Comparison of ENCODE assay signal across 8 mouse cellular contexts in the genomic region with DNA sequence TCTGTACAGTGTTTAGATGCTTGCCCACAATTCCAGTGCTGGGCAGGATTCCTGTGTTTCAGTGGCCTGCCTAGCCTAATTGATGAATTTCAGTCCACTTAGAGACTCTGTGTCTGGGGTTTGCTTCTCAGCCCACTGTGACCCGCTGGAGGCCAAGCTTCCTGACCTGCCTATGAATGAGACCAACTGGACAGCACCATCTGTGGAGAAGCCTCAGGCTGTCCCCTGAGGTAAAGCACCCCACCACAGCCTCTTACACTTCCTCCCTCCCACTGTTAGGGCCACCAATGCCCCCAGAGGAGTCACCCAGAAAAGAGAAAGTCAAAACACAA. TPM values are rescaled to one million over a fixed set of nuclear protein-coding genes. Genes with fewer than 3 reads are reported as not detected.
A peak's percentile ranks its signal among the peaks of the same experiment; 100 is the strongest.
DNase-seq lines count a peak whose midpoint lies in the region; ATAC-seq and TF ChIP-seq lines count a peak whose summit lies in the region.

No protein-coding gene starts in this region.

- WGBS in heart, embryonic 10.5 days, result 33% methylated on average over 1 of the region's 1 CpGs
- WGBS in forebrain, embryonic 13.5 days, result 44% methylated on average over 1 of the region's 1 CpGs
- WGBS in liver, embryonic 13.5 days (ENCODE audit: insufficient replicate concordance), result 11% methylated on average over 1 of the region's 1 CpGs

- no peaks in the 10 kb centered on the region for H3K27me3 ChIP-seq in heart, embryonic 10.5 days (ENCODE audit: insufficient read depth, poor library complexity, severe bottlenecking)
- no peaks in the 10 kb centered on the region for H3K27me3 ChIP-seq in C2C12 (ENCODE audit: control insufficient read depth, insufficient read depth, insufficient read length)
- no peaks in the 10 kb centered on the region for H3K27me3 ChIP-seq in forebrain, embryonic 13.5 days
- no peaks in the 10 kb centered on the region for H3K27me3 ChIP-seq in liver, embryonic 13.5 days

- peak overlapping the region; percentile 90 for H3K27ac ChIP-seq in heart, embryonic 10.5 days
- no peak overlapping the region for H3K27ac ChIP-seq in forebrain, embryonic 13.5 days
- peak overlapping the region; percentile 100 for H3K27ac ChIP-seq in liver, embryonic 13.5 days

- H3K36me3 ChIP-seq in heart, embryonic 10.5 days, result no peaks in the 10 kb centered on the region
- H3K36me3 ChIP-seq in C2C12 (ENCODE audit: control insufficient read depth, insufficient read depth), result no peaks in the 10 kb centered on the region
- no peaks in the 10 kb centered on the region for H3K36me3 ChIP-seq in forebrain, embryonic 13.5 days (ENCODE audit: poor library complexity, severe bottlenecking)
- no peaks in the 10 kb centered on the region for H3K36me3 ChIP-seq in liver, embryonic 13.5 days

- H3K4me2 ChIP-seq in forebrain, embryonic 13.5 days, result peak overlapping the region; percentile 56
- H3K4me2 ChIP-seq in liver, embryonic 13.5 days, result peak overlapping the region; percentile 81

- peak overlapping the region; percentile 37 for H3ac ChIP-seq in C2C12 (ENCODE audit: control insufficient read depth, insufficient read length, low read depth)

- no peak for DNase-seq in heart, embryonic 10.5 days (ENCODE audit: low spot score)
- no peak for DNase-seq in heart, adult 11 months
- DNase-seq in liver, embryonic 13.5 days, result no peak
- no peak for DNase-seq in urinary bladder, adult 2 months (ENCODE audit: low spot score)
- DNase-seq in adrenal gland, postnatal 25 days, result no peak
- no peak for DNase-seq in cerebellum, postnatal 36 days

- H3K4me3 ChIP-seq in heart, embryonic 10.5 days, result peak overlapping the region; percentile 60
- peak overlapping the region; percentile 14 for H3K4me3 ChIP-seq in C2C12 (ENCODE audit: insufficient read depth, poor library complexity, severe bottlenecking)
- peak overlapping the region; percentile 18; the same call in 1 of the 2 replicates for H3K4me3 ChIP-seq in forebrain, embryonic 13.5 days
- H3K4me3 ChIP-seq in liver, embryonic 13.5 days (replicated peaks), result peak overlapping the region; percentile 52

- no peaks in the 10 kb centered on the region for H3K79me2 ChIP-seq in C2C12 (ENCODE audit: control insufficient read depth, insufficient read depth)

- peaks cover 20% of the 10 kb centered on the region for H3K4me1 ChIP-seq in heart, embryonic 10.5 days
- H3K4me1 ChIP-seq in forebrain, embryonic 13.5 days, result peaks cover 9% of the 10 kb centered on the region
- peaks cover 57% of the 10 kb centered on the region for H3K4me1 ChIP-seq in liver, embryonic 13.5 days (replicated peaks)

- H3K79me3 ChIP-seq in C2C12 (ENCODE audit: low read depth), result no peaks in the 10 kb centered on the region

- no peak for TF ChIP-seq CTCF in C2C12 (IDR thresholded peaks at IDR 0.05; ENCODE audit: control insufficient read depth, insufficient read depth, insufficient read length)

- no peaks in the 10 kb centered on the region for H3K9me3 ChIP-seq in heart, embryonic 10.5 days
- no peaks in the 10 kb centered on the region; the same call in 1 of the 2 replicates for H3K9me3 ChIP-seq in forebrain, embryonic 13.5 days (replicated peaks)
- peaks cover 10% of the 10 kb centered on the region; the same call in 1 of the 2 replicates for H3K9me3 ChIP-seq in liver, embryonic 13.5 days (replicated peaks)

- no peak; the same call in 1 of the 2 replicates for ATAC-seq in forebrain, embryonic 13.5 days
- 0 out of 2 replicates have a peak, but pooled peaks have one; percentile 0 for ATAC-seq in liver, embryonic 13.5 days (ENCODE audit: low read depth)

- H3K9ac ChIP-seq in forebrain, embryonic 13.5 days, result peak overlapping the region; percentile 28
- H3K9ac ChIP-seq in liver, embryonic 13.5 days, result peak overlapping the region; percentile 74

TF ChIP-seq in C2C12, 6 proteins besides CTCF, POLR2A, EP300 and RAD21:
- TF ChIP-seq FOSL1 (IDR thresholded peaks at IDR 0.05; ENCODE audit: insufficient read depth, low read length, poor library complexity, severe bottlenecking) (no peak), MYOG (IDR thresholded peaks at IDR 0.05; ENCODE audit: control insufficient read depth, extremely low read depth, insufficient read length) (no peak), USF1 (IDR thresholded peaks at IDR 0.05; ENCODE audit: low read depth) (no peak), CEBPB (IDR thresholded peaks at IDR 0.05; ENCODE audit: low read depth) (no peak), MAX (IDR thresholded peaks at IDR 0.05) (no peak), MYOD1 (IDR thresholded peaks at IDR 0.05; ENCODE audit: control insufficient read depth, insufficient read length, low read depth) (no peak)

RNA-seq across cellular contexts. Expression of gene Hsf2bp, which starts 54.8 kb away (rescaled TPM):
- 0.57 and 0.62 TPM in 2 replicates for polyA plus RNA-seq in heart, embryonic 10.5 days (2016; fragmentation: Nextera tagmentation; extraction: Ambion mirVana)
- 1.1 TPM for polyA plus RNA-seq in C2C12 (2012; fragmentation: generic; extraction: Trizol)
- polyA plus RNA-seq in forebrain, embryonic 13.5 days (2015; fragmentation: Nextera tagmentation; extraction: Ambion mirVana), result 0.43 TPM in 2 replicates
- 0.15 and 0.25 TPM in 2 replicates for polyA plus RNA-seq in liver, embryonic 13.5 days (2015; fragmentation: Nextera tagmentation; extraction: Ambion mirVana)
- 0.91 and 1.7 TPM in 2 replicates for polyA plus RNA-seq in urinary bladder, adult 2 months (2012; rRNA removed)
- 0.76 and 1.2 TPM in 2 replicates for total RNA-seq in adrenal gland, postnatal 25 days (2021)

RNA-seq across cellular contexts. Expression of gene Rrp1b, which starts 55.1 kb away (rescaled TPM):
- polyA plus RNA-seq in heart, embryonic 10.5 days (2016; fragmentation: Nextera tagmentation; extraction: Ambion mirVana), result 51.2 and 76.6 TPM in 2 replicates
- polyA plus RNA-seq in C2C12 (2012; fragmentation: generic; extraction: Trizol), result 21.0 TPM
- 52.8 and 58.6 TPM in 2 replicates for polyA plus RNA-seq in forebrain, embryonic 13.5 days (2015; fragmentation: Nextera tagmentation; extraction: Ambion mirVana)
- 43.9 and 44.1 TPM in 2 replicates for polyA plus RNA-seq in liver, embryonic 13.5 days (2015; fragmentation: Nextera tagmentation; extraction: Ambion mirVana)
- 13.2 and 14.4 TPM in 2 replicates for polyA plus RNA-seq in urinary bladder, adult 2 months (2012; rRNA removed)
- 27.5 and 29.5 TPM in 2 replicates for total RNA-seq in adrenal gland, postnatal 25 days (2021)
